Mouse (Mus musculus): Measurements from ENCODE around the gene Erbb3.

DNA sequence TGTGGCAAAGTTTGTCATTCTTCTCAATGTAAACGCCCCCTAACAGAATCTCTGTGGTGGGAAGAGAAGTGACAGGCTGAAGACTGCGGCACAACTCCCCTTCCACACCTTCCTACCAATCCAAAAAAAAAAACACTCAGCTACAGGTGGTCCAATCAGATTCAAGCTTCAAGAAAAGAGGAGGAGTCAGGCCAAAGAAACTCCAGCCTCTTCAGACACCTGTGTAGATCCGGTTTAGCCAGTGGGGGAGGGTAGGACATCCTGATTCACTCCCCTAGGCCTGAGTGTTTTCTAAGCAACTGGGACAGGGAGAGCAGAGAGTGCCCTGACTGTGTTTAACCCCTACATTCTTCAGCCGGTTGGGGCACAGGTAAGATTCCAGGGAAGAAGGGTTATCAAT is 5.1 kb downstream of the Erbb3 start:
- no peak for TF ChIP-seq CTCF (IDR thresholded peaks at IDR 0.05; ENCODE audit: low read depth)
- TF ChIP-seq EP300 (optimal IDR thresholded peaks at IDR 0.05) = peak; percentile 59

Data from stomach, postnatal 0 days (tissue).